Mouse (Mus musculus) common myeloid progenitor, adult 5-6 weeks (primary cell): ENCODE results near the gene Adar. TPM values are rescaled to one million over a fixed set of nuclear protein-coding genes. Genes with fewer than 3 reads are reported as not detected.

Experiments used
- ATAC-seq: replicated peaks from 2 replicates; pipeline ENCODE4 v1.8.0; 2016; ENCODE audit warnings: low read depth, mild to moderate bottlenecking, moderate TSS enrichment, inconsistent platforms; ENCODE audit not compliant: poor library complexity, severe bottlenecking
- total RNA-seq: library from RNA; stranded (forward); fragments of 200-1000, 187-1606 nt; gene quantifications from 2 replicates; pipeline ENCODE4 v1.2.3, GENCODE M21; 2017

Adar gene
- total RNA-seq, result 27.4 and 28.0 TPM in 2 replicates

- peak; percentile 91 for ATAC-seq
These were observed at the start of gene Adar for GRCm38 (mm10) chr3:89714359-89715206. Gene Adar (plus strand): TSS chr3:89715022.

- ATAC-seq, result no peak
These were observed 47.7 kb upstream of the Adar start for GRCm38 (mm10) chr3:89667131-89667530.

GRCm38 (mm10) chr3:89671334-89671733 is 43.5 kb upstream of the Adar start:
- ATAC-seq, result no peak

GRCm38 (mm10) chr3:89672573-89673317 is 42.1 kb upstream of the Adar start:
- ATAC-seq, result peak; percentile 60; the same call in 1 of the 2 replicates

GRCm38 (mm10) chr3:89677617-89678016 is 37.2 kb upstream of the Adar start:
- no peak for ATAC-seq

GRCm38 (mm10) chr3:89686031-89686430 is 28.8 kb upstream of the Adar start:
- no peak for ATAC-seq

- peak; percentile 95 for ATAC-seq
These were observed 25.9 kb upstream of the Adar start for GRCm38 (mm10) chr3:89688694-89689581.

- ATAC-seq, result no peak
These were observed 23.0 kb upstream of the Adar start for GRCm38 (mm10) chr3:89691776-89692175.

- no peak for ATAC-seq
These were observed 18.5 kb upstream of the Adar start for GRCm38 (mm10) chr3:89696152-89696821.

GRCm38 (mm10) chr3:89698958-89699357 is 15.9 kb upstream of the Adar start:
- ATAC-seq, result no peak

- ATAC-seq, result no peak
These were observed 14.4 kb upstream of the Adar start for GRCm38 (mm10) chr3:89700461-89700860.

- no peak for ATAC-seq
These were observed 11.2 kb upstream of the Adar start for GRCm38 (mm10) chr3:89703596-89703995.

GRCm38 (mm10) chr3:89704064-89704463 is 10.8 kb upstream of the Adar start:
- ATAC-seq, result no peak

- no peak for ATAC-seq
These were observed 565 bp downstream of the Adar start for GRCm38 (mm10) chr3:89715207-89715966.

- ATAC-seq, result no peak
These were observed 1.1 kb downstream of the Adar start for GRCm38 (mm10) chr3:89715967-89716256.

GRCm38 (mm10) chr3:89722032-89722431 is 7.2 kb downstream of the Adar start:
- ATAC-seq, result no peak

- no peak for ATAC-seq
These were observed 8.7 kb downstream of the Adar start for GRCm38 (mm10) chr3:89723400-89724084.

GRCm38 (mm10) chr3:89727028-89727427 is 12.2 kb downstream of the Adar start:
- peak; percentile 78 for ATAC-seq

- ATAC-seq, result no peak
These were observed 14.0 kb downstream of the Adar start for GRCm38 (mm10) chr3:89728848-89729247.
